Mouse (Mus musculus) C2C12 (cell line): Measurements from ENCODE around the gene Tln1. TPM values are rescaled to one million over a fixed set of nuclear protein-coding genes. Genes with fewer than 3 reads are reported as not detected.

Experiments
- H3K27me3 ChIP-seq: one replicate; pipeline ENCODE4 v1.6.1; 2011; ENCODE audit not compliant: control insufficient read depth, insufficient read depth, insufficient read length
- H3K36me3 ChIP-seq: one replicate; pipeline ENCODE4 v1.6.1; 2011; ENCODE audit not compliant: control insufficient read depth, insufficient read depth
- H3K4me3 ChIP-seq: one replicate; pipeline ENCODE4 v1.5.1; 2011; ENCODE audit warnings: mild to moderate bottlenecking, control low read depth; ENCODE audit not compliant: poor library complexity, insufficient read depth, severe bottlenecking
- H3K79me2 ChIP-seq: one replicate; pipeline ENCODE4 v1.6.1; 2011; ENCODE audit not compliant: control insufficient read depth, insufficient read depth
- H3K79me3 ChIP-seq: one replicate; pipeline ENCODE4 v1.6.1; 2011; ENCODE audit warnings: low read depth, control low read depth
- H3ac ChIP-seq: one replicate; pipeline ENCODE3; 2011; ENCODE audit warnings: low read depth; ENCODE audit not compliant: control insufficient read depth, insufficient read length
- CEBPB ChIP-seq: IDR thresholded peaks from one replicate; pipeline ENCODE4 v1.6.1; 2011; ENCODE audit warnings: low read depth, mild to moderate bottlenecking, control low read depth, moderate library complexity
- CTCF ChIP-seq: IDR thresholded peaks from one replicate; pipeline ENCODE4 v1.5.1; 2011; ENCODE audit not compliant: control insufficient read depth, insufficient read depth, insufficient read length
- FOSL1 ChIP-seq: IDR thresholded peaks from one replicate; pipeline ENCODE4 v1.8.0; 2011; ENCODE audit warnings: mild to moderate bottlenecking, low read length; ENCODE audit not compliant: poor library complexity, insufficient read depth, severe bottlenecking
- MAX ChIP-seq: IDR thresholded peaks from one replicate; pipeline ENCODE4 v1.6.1; 2011; ENCODE audit warnings: mild to moderate bottlenecking, control low read depth
- MYOD1 ChIP-seq: IDR thresholded peaks from one replicate; pipeline ENCODE4 v1.6.1; 2011; ENCODE audit warnings: low read depth; ENCODE audit not compliant: control insufficient read depth, insufficient read length
- MYOG ChIP-seq: IDR thresholded peaks from one replicate; pipeline ENCODE4 v1.6.1; 2011; ENCODE audit not compliant: control insufficient read depth, insufficient read length; ENCODE audit errors: extremely low read depth
- USF1 ChIP-seq: IDR thresholded peaks from one replicate; pipeline ENCODE4 v1.6.1; 2011; ENCODE audit warnings: low read depth, mild to moderate bottlenecking, control low read depth, moderate library complexity
- polyA plus RNA-seq: library from polyadenylated mRNA; unstranded; fragments of >200 nt; fragmentation: generic; extraction: Trizol; gene quantifications from one replicate; pipeline ENCODE4 v1.2.1, GENCODE M21; 2012; ENCODE audit warnings: missing spikeins

Tln1 gene
- polyA plus RNA-seq, 1 experiment: 158 TPM

DNA sequence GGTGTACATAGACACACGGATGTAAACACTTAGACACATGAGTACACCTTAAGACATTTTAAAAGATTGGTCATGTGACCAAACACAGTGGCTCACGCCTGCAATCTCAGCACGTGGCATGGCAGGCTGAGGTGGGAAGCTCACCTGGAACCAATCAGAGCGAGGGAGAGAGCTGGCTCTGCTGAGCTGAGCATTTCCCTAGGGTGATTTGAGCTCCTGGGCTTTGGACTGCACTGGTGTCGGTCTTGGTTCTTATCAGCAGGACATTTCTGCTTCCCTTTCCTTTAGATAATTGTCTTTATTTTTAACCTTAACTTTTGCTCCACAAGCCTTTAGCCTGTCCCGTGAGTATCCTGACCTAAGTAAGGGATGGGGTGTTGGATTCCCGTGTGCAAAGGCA, 25.2 kb upstream of the Tln1 start:
- TF ChIP-seq USF1 (peak; percentile 25), MYOD1 (no peak), FOSL1 (no peak)

DNA sequence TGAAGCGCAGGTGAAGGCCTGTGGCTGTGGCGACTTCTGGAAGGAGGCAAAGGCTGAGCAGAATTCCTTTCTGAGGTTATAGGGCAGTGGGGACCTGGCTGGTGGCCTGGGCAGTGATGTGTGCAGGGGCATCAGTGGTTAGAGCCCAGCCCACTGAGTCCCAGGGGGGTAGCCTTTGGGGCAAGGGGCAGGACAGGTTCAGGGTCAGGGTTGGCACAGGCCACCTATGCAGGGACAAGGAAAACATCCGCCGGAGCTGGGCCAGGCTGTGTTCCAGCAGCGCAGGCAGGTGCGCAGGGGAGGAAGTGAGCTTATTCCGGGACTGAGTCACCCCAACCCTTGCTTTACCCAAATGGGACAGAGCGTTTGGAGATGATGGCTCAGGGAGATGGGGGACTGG, 23.9 kb upstream of the Tln1 start:
- H3ac ChIP-seq: no peak overlapping the region

More for the DNA sequence above, 25.2 kb upstream of the Tln1 start:
- no peaks in the 10 kb centered on the region for H3K79me2 ChIP-seq
- no peak overlapping the region for H3K4me3 ChIP-seq
- H3K36me3 ChIP-seq: peaks cover 16% of the 10 kb centered on the region
- no peak overlapping the region for H3ac ChIP-seq
- no peaks in the 10 kb centered on the region for H3K79me3 ChIP-seq
- H3K27me3 ChIP-seq: no peaks in the 10 kb centered on the region

DNA sequence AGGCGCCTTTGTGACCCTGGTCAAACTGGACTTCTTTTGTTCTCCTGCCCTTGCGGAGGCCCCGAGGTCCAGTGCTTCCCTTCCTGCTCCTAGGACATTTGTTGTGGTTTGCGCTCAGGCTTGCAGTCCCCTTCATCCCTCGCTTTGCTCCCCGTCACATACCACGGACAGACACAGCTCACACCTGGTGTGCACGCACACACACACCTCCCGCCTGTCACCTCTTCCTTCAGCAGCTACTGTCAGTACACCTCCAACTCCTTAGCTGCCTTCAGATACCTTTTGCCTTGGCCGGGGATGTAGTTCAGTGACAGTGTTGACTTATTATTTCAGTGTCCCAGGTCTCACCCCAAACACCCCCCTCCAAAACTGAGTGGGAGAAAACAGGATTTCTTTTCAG, 23.2 kb upstream of the Tln1 start:
- no peak overlapping the region for H3ac ChIP-seq
- H3K79me3 ChIP-seq: no peaks in the 10 kb centered on the region
- H3K4me3 ChIP-seq: no peak overlapping the region
- TF ChIP-seq FOSL1: no peak
- no peak for TF ChIP-seq CEBPB
- peaks cover 31% of the 10 kb centered on the region for H3K36me3 ChIP-seq
- no peaks in the 10 kb centered on the region for H3K79me2 ChIP-seq
- no peaks in the 10 kb centered on the region for H3K27me3 ChIP-seq

More for the DNA sequence above, 23.9 kb upstream of the Tln1 start:
- H3K79me2 ChIP-seq: no peaks in the 10 kb centered on the region
- H3K79me3 ChIP-seq: no peaks in the 10 kb centered on the region
- TF ChIP-seq MAX (no peak), FOSL1 (no peak), CTCF (no peak), USF1 (no peak), CEBPB (no peak), MYOD1 (no peak), MYOG (no peak)
- no peaks in the 10 kb centered on the region for H3K27me3 ChIP-seq
- no peak overlapping the region for H3K4me3 ChIP-seq
- H3K36me3 ChIP-seq: peaks cover 24% of the 10 kb centered on the region

DNA sequence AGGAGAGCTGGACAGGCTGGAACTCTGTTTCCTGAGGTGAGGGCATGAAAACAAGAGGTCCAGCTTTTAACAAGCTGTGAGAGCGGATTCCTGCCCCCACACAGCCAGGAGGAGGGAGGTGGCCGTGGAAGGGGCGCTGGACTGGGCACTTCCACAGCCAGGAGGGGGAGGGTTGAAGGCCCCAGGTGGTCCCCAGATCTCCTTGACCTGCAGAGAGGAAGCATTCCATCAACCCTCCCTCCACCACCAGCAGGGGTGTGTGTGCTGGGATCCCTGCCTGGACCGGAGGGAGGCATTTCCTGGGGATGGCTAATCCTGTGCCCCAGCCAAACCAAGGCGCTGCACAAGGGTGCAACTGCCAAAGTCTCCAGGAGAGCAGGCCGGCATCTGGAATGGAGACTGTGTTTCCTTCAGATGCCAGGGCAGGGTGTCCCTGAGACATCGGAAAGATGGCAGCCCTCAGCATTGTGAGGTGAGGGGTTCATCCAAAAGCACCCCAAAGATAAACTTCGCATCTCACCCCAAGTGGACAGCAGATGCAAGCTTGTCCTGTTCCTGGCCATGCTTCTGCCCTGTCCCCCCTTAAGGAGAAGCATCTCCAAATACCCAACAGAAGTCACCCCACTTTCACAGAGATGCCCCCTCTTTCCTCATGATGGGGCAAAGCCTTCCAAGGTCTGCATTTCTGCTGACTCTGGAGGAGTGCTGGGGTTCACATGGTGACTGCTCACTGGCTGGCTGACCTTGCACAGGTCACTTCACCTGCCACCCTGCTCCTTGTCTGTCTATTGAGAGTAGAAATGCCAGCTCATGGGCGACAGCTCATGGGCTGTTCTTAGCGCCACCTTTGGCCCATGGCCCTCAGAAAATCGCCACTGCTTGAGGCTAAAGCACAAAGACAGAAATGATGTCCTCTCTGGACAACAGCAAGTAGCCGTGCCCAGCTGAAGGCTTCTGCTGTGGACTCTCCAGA, 22.2 kb upstream of the Tln1 start, which contains the start of gene Msmp:
Gene Msmp (minus strand): TSS at position 51 of the 973 bp plus-strand sequence.
- Histone ChIP-seq H3K4me3 (no peak within 1 kb of the TSS), H3K36me3 (peaks cover 33% of the 10 kb centered on the region), H3K79me2 (peaks cover 4% of the 10 kb centered on the region), H3ac (no peak within 1 kb of the TSS), H3K79me3 (peaks cover 3% of the 10 kb centered on the region), H3K27me3 (no peaks in the 10 kb centered on the region)
- TF ChIP-seq MAX (no peak), CEBPB (no peak)

DNA sequence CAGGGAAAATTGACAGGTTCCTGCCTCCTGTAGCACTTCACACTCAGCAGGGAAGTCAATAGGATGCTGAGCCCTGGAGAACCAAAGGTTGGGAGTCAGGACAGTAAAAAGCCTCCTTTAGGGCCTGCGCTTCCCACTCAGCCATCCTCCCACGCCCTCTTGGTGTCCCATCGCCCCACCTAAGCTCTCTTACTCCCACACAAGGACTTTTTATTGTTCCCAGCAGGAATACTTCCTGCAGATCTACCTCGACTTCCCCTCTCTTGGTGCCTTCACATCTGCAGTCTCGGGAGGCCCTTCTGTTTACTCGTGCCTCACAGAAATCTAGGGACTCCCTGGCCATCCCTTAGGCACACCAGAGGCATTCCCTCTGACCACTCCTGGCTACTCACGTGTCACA, 20.9 kb upstream of the Tln1 start:
- peaks cover 3% of the 10 kb centered on the region for H3K79me3 ChIP-seq
- H3K79me2 ChIP-seq: peaks cover 12% of the 10 kb centered on the region
- TF ChIP-seq MYOG: no peak
- no peak for TF ChIP-seq CTCF
- TF ChIP-seq FOSL1: no peak
- no peak for TF ChIP-seq MYOD1
- no peak for TF ChIP-seq MAX
- TF ChIP-seq CEBPB: no peak
- no peak for TF ChIP-seq USF1
- H3K4me3 ChIP-seq: no peak overlapping the region
- H3ac ChIP-seq: no peak overlapping the region
- peaks cover 33% of the 10 kb centered on the region for H3K36me3 ChIP-seq
- no peaks in the 10 kb centered on the region for H3K27me3 ChIP-seq

DNA sequence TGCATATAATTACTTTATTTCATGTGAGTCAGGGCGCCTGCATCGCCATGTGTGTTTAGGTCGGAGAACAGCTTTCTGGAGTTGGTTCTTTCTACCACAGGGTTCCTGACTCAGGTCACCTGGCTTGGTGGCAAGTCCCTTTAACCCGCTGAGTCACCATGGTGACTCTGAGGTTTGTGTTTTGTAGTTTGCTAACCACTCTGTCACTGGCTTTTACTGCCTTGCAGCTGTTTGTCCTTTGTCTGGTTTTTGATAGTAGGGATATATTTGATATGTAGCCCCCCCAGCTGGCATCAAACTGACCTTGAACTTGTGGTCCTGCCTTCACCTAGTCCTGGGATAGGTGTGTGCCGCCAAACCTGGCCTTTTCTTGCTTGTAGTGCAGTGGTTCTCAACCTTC, 19.8 kb upstream of the Tln1 start:
- no peak overlapping the region for H3ac ChIP-seq
- no peak overlapping the region for H3K4me3 ChIP-seq
- peaks cover 33% of the 10 kb centered on the region for H3K36me3 ChIP-seq
- peaks cover 23% of the 10 kb centered on the region for H3K79me2 ChIP-seq
- H3K27me3 ChIP-seq: no peaks in the 10 kb centered on the region
- H3K79me3 ChIP-seq: peaks cover 3% of the 10 kb centered on the region
- TF ChIP-seq USF1 (no peak), MYOD1 (peak; percentile 10)
